Mouse (Mus musculus): ENCODE results near the gene Nol10. TPM values are rescaled to one million over a fixed set of nuclear protein-coding genes. Genes with fewer than 3 reads are reported as not detected.
"Not testable (repeated sequence)": the region's sequence is repeated elsewhere in the genome, so short reads cannot be mapped to it uniquely, and the experiment has no call there.

Gene Nol10
- total RNA-seq, 2 experiments from 2014 or later: 17.1 to 21.6 TPM

DNA sequence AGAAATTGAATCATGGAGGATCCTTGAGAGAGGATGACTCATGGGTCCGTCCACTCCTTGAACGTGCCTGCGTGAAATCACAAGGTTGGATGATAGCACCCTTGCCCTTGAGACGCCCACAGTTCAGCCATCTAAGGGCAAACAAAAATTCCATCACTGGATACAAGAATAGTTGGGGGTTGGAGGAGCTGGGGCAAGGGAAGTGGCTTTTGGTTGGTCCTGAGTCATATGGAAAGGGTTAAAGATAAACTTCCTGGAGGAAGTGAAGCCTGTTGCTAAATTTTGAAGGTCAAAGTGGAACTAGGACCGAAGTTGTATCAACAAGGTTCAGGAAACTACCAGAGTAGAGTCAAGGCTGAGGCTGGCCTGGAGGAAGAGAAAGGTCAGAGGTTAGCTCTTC lies 106.8 kb downstream of the Nol10 start:
- peak; percentile 35 to 41 for DNase-seq

DNA sequence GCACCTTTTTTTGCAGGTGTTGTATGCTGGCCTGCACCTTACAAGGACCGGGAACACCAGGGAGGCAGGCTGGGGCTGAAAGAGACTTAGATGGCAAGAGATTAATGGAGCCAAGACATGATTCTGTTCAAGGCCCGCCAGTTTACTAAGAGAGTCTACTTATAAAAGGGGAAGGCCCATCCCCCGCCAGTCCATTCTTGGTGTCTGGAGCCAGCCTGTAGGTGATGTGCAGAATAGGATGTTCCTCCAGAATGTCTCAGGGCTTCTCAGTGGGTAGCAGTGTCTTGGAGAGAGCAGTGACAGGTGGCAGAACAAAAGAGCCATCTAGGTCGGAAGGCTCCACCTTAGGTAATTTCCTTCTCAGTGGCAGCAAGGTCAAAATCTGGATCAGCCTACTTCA lies 111.0 kb downstream of the Nol10 start:
- not testable (repeated sequence) for DNase-seq

DNA sequence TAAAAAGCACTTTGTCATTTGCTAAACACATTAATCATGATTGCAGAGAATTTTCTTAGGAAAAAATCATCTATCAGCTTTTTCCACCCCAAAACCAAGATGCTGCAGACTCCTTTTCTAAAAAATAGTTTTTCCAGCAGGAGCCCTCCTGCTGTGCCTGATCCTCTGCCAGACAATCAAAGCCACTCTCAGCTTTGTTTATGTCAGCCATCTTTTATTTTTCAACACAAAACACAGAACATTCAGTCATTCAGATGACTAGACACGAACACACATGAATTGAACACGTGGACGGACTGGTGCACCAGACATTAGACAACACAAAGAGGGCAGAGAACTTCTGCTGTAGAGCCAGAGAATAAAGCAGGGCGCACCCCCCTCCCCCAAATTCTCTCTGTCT lies 115.4 kb downstream of the Nol10 start:
- DNase-seq: no peak

DNA sequence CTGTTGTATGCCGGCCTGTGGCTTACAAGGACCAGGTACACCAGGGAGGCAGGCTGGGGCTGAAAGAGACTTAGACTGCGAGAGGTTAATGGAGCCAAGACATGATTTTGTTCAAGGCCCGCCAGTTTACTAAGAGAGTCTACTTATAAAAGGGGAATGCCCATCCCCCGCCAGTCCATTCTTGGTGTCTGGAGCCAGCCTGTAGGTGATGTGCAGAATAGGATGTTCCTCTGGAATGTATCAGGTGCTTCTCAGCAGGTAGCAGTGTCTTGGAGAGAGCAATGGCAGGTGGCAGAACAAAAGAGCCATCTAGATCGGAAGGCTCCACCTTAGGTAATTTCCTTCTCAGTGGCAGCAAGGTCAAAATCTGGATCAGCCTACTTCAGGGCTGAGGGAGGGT lies 116.3 kb downstream of the Nol10 start:
- DNase-seq: not testable (repeated sequence)

DNA sequence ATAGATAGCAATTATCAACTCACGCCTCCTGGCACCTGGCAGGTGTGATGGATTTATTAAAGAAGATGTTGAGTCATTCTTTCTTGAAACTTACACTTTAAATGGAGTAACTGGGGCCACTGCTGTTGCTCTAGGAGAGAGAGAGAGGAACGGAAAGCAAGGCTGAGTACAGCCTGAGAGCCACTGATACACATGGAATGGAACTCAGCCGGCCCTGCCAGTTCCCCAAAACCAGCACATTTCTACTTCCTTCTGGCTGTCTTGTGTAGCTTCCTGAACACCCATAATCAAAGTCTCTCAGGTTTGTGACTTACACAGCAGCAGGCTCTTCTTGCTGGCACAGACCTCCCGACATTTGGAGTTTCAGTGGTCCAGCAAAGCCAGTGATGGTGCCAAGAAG lies 118.5 kb downstream of the Nol10 start:
- no peak for DNase-seq

DNA sequence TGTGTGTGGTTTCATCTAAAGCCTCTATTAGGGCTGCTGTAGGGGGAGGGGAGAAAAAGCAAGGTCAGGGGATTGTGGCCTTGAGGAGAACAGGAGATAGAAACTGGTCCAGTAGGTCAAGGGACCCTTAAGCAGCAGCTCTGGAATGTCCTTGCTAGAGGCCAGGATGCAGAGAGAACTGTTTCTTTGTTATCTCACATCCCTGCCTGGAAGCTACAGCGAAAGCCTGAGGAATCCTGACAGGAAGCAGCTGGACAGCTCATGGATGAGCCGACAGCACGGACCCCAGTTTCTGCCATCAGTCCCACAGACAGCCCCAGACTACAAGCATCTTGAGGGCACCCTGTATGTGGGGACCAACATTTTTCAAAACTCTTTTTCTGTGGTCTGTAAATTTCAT lies 120.1 kb downstream of the Nol10 start:
- DNase-seq: no peak

DNA sequence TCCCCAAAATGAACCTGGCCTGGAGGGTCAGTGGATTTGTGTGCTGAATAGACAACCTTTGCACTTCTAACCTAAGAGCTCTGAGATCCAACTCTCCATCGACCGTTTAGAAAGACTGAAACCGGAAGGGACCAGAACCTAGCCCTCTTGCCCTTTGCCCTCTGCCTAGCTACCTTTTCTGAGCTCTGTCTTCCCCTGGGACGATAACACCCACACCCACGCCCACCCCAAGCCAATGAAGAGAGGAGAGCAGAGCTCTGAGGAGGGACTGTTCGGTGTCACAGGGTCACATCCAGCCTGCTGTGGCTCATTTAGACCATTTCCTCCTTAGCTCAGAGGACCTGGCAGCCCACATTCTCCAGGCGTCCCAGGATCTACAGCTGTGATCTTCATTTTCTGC lies 121.6 kb downstream of the Nol10 start:
- DNase-seq: no peak

DNA sequence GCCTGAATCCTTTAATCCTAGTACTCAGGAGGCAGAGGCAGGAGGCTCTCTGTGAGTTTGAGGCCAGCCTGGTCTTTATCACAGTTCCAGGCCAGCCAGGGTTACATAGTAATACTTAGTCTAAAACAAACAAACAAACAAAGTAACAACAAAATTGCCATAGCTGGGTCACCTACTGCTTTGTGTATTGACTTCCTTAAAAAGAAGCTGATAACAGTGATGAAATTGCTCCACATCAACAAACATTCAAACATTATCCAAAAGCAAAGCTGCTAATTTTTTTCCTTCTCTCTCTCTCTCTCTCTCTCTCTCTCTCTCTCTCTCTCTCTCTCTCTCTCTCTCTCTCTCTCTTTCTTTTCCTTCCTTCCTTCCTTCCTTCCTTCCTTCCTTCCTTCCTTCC lies 122.3 kb downstream of the Nol10 start:
- DNase-seq: not testable (repeated sequence)

DNA sequence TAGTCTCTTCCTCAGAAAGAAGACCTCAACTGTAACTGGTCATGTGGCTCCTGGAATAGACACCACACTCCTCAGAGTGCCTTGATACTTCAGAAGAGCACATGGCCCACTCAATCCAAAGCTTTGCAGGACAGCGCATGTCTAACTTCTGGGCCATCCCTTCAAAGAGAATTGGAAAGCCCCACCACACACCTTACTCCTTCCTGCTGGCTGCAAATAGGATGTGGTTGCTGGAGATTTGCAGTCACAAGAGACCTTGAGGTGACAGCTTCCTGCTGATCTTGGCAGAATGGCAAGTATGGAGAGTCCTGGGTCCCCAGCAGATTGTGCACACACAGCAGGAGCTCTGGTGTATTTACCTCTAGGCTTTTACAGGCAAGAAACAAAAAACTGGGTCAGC lies 123.1 kb downstream of the Nol10 start:
- peak; percentile 54 to 58 for DNase-seq

DNA sequence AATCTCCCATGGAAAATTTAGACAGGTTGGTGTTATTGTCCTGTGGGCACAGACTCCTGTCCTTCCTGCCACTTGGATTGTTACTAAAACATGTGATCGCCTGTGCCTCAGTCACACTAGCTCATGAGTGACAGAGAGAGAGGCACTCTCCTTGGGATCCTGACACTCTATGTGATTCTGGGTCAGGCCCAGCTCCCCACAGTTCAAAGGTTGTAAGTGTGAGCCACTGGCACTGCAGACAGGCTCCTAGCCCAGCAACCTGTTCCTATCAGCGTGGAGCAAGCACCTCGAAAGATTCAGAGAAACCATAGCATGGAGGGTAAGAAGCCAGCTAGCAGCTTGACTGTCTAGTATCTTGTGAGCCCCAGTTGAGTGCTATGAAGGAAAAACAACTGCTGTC lies 124.9 kb downstream of the Nol10 start:
- no peak for DNase-seq

DNA sequence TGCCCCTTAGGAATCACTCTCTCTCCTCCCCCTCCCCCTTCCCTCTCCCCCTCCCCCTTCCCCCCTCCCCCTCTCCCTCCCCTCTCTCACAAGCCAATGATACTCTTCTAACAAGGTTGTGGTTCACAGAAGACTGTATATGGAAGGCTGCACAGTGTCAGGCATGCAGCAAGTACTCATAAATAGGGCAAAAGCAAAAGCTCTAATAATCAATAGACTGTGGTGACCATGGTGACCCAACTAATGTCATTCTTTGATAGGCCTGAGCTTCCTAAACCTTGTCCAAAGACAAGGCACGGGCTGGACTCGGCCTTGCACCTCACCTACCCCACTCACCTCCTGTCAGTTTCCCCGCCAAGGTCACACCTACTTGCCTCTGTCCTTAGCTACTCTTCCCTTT lies 125.6 kb downstream of the Nol10 start:
- DNase-seq: no peak

DNA sequence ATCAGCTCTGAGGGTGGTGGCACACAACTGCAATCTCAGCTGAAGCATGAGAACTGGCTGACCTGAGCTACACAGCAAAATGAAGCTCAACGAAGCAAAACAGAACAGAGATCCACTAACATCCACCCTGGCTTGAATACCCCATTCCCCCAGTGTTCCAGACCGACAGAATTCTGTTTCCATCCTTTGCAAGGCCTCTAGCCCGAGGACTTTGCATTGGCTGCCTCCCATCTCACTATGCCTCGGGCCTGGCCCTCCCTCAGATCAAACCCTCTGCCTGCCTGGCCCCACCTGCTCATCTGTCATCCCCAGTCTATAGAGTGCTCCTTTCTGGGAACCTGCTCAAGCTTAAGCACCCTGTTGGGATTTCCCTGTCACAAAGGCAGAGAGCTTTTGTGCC lies 126.4 kb downstream of the Nol10 start:
- DNase-seq: no peak

DNA sequence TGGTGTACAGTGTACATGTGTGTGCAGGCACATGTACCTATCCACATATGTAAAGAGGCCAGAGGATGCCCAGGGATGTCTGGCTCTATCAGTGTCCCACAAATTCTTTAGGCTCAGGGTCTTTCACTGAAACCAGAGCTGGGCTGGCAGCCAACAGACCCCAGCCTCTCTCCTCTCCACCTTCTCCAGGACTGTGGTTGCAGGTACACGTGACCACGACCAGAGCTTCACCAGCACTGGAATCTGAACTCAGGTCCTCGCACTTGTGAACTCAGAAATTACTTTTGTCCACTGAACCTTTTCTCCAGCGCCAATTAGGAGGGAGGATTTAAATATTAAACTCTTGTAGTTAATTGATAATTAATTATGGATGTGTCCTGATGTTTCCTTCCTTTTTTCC lies 126.9 kb downstream of the Nol10 start:
- DNase-seq: no peak

DNA sequence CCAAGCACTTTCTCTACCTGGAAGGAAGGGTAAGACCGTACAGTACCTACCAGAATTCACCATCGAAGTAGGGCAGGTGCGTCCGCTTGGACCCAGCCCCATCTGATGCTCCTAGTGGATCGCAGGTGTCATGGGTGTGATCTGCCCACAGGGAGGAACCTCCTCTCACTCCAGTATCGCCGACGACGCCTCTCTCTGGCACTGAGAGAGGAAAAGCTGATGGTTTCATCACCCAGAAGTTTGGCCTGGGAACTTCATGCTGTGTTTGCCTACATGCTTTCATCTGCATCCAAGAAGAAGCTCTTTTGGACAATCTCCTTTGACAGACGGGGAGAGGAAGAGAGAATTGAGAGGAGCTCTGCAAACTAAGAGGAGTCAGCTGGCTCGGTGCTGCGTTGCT lies 129.9 kb downstream of the Nol10 start:
- no peak for DNase-seq

DNA sequence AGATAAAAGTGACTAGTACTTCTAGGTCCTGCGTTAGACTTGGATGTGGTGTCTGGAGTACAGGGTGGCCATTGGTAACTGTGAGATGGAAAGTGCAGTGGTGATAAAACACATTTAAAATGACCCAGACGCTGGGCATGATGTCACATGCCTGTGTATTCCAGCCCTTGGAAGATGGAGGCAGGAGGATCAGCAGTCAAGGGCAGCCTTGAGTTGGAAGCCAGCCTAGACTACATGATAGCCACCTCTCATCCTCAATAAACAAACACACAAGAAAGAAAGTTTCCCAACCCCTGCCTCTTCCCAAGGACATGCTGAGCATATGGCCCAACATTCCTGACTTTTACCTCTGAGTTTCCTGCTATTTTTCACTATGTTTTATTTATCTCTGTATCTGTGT lies 130.6 kb downstream of the Nol10 start:
- DNase-seq: peak in 1 of 2 experiments; percentile 28

Small RNA genes lying within 50 kb of the gene (microRNA-seq; reads per million reads assigned to microRNA genes)
- 2.0 reads per million for gene Mir3066

Other genes starting within 250 kb of the Nol10 start
- gene Kcnf1, start 171.6 kb upstream of the Nol10 start, total RNA-seq (2021): under 1 TPM; 0.10 to 0.20 TPM
- gene Pdia6, start 81.9 kb upstream of the Nol10 start, total RNA-seq (2021): 100 to 1,000 TPM; 187 to 216 TPM
- 1 to 10 TPM; 1.5 to 2.2 TPM for gene Atp6v1c2, start 19.1 kb upstream of the Nol10 start, total RNA-seq (2021)
- gene Odc1, start 196.3 kb downstream of the Nol10 start, total RNA-seq (2021): 100 to 1,000 TPM; 319 to 466 TPM

All from adrenal gland, postnatal 36 days (tissue).